Mouse (Mus musculus): Measurements from ENCODE around the gene Ror1. TPM values are rescaled to one million over a fixed set of nuclear protein-coding genes. Genes with fewer than 3 reads are reported as not detected.

The Ror1 gene
- total RNA-seq, 2 experiments from 2014 or later: 3.6 to 3.7 TPM

GRCm38 (mm10) chr4:100390436-100390835 is 294.8 kb downstream of the Ror1 start:
- DNase-seq: no peak

GRCm38 (mm10) chr4:100391021-100391420 is 295.4 kb downstream of the Ror1 start:
- DNase-seq: no peak

GRCm38 (mm10) chr4:100393374-100394061 is 297.9 kb downstream of the Ror1 start:
- no peak for DNase-seq

- DNase-seq: peak; percentile 79 to 88
Observed at GRCm38 (mm10) chr4:100395407-100395806, 299.8 kb downstream of the Ror1 start.

- no peak for DNase-seq
Observed at GRCm38 (mm10) chr4:100398079-100398478, 302.5 kb downstream of the Ror1 start.

GRCm38 (mm10) chr4:100401078-100401477 is 305.5 kb downstream of the Ror1 start:
- peak in 1 of 2 experiments; percentile 9 for DNase-seq

- peak; percentile 56 to 78 for DNase-seq
Observed at GRCm38 (mm10) chr4:100401581-100402470, 306.2 kb downstream of the Ror1 start.

- DNase-seq: peak; percentile 75 to 91
Observed at GRCm38 (mm10) chr4:100407261-100407874, 311.8 kb downstream of the Ror1 start.

- DNase-seq: no peak
Observed at GRCm38 (mm10) chr4:100409521-100409920, 313.9 kb downstream of the Ror1 start.

- no peak for DNase-seq
Observed at GRCm38 (mm10) chr4:100411841-100412539, 316.4 kb downstream of the Ror1 start.

GRCm38 (mm10) chr4:100422756-100423155 is 327.2 kb downstream of the Ror1 start:
- DNase-seq: no peak

GRCm38 (mm10) chr4:100426101-100426500 is 330.5 kb downstream of the Ror1 start:
- DNase-seq: no peak

- DNase-seq: peak; percentile 51 to 56
Observed at GRCm38 (mm10) chr4:100429371-100429900, 333.8 kb downstream of the Ror1 start.

GRCm38 (mm10) chr4:100435281-100436168 is 339.9 kb downstream of the Ror1 start:
- no peak for DNase-seq

GRCm38 (mm10) chr4:100436169-100436547 is 340.6 kb downstream of the Ror1 start:
- no peak for DNase-seq

GRCm38 (mm10) chr4:100446897-100447296 is 351.3 kb downstream of the Ror1 start:
- no peak for DNase-seq

GRCm38 (mm10) chr4:100462493-100463120 is 367.0 kb downstream of the Ror1 start:
- DNase-seq: peak; percentile 30 to 37

- DNase-seq: peak; percentile 39 to 54
Observed at GRCm38 (mm10) chr4:100478592-100479321, 383.2 kb downstream of the Ror1 start, which contains the start of gene Ube2u. TSS of gene Ube2u (plus strand) at chr4:100478849.

- DNase-seq: no peak
Observed at GRCm38 (mm10) chr4:100488447-100488846, 392.9 kb downstream of the Ror1 start.
